Mouse (Mus musculus) lung, postnatal 0 days (tissue): ENCODE measurements around the gene Gm49321. TPM values are rescaled to one million over a fixed set of nuclear protein-coding genes. Genes with fewer than 3 reads are reported as not detected.
A peak's percentile ranks its signal among the peaks of the same experiment; 100 is the strongest.

Experiments
- ATAC-seq: fragments of 200-750 bp; cut with Nextera tagmentation; 2 replicates; pipeline ENCODE4 v1.8.0; 2017; ENCODE audit warnings: moderate library complexity
- DNase-seq: peaks from one replicate; pipeline ENCODE4 v3.0.0-alpha.2; 2016; ENCODE audit warnings: low spot score
- H3K27ac ChIP-seq: fragments of 300-500 bp; sonication (generic); 2 replicates; pipeline ENCODE4 v1.5.1; 2014; ENCODE audit warnings: antibody characterized with exemption, mild to moderate bottlenecking, low read length, mixed read lengths
- H3K27me3 ChIP-seq: fragments of 300-500 bp; sonication (generic); replicated peaks from 2 replicates; pipeline ENCODE4 v1.6.1; 2014; ENCODE audit warnings: low read length, mixed read lengths; ENCODE audit not compliant: insufficient read depth
- H3K36me3 ChIP-seq: fragments of 300-500 bp; sonication (generic); 2 replicates; pipeline ENCODE4 v1.6.1; 2014; ENCODE audit warnings: low read length, mixed read lengths; ENCODE audit not compliant: insufficient read depth
- H3K4me1 ChIP-seq: fragments of 300-500 bp; sonication (generic); 2 replicates; pipeline ENCODE4 v1.6.1; 2014; ENCODE audit warnings: antibody characterized with exemption, low read depth, low read length, mixed read lengths; ENCODE audit not compliant: insufficient read depth
- H3K4me2 ChIP-seq: fragments of 300-500 bp; sonication (generic); replicated peaks from 2 replicates; pipeline ENCODE4 v1.6.1; 2014; ENCODE audit warnings: low read depth, mild to moderate bottlenecking, low read length, moderate library complexity, mixed read lengths
- H3K4me3 ChIP-seq: fragments of 300-500 bp; sonication (generic); 2 replicates; pipeline ENCODE4 v1.5.1; 2014; ENCODE audit warnings: low read depth, low read length
- H3K9ac ChIP-seq: fragments of 300-500 bp; sonication (generic); replicated peaks from 2 replicates; pipeline ENCODE4 v1.6.1; 2014; ENCODE audit warnings: low read depth, mild to moderate bottlenecking
- H3K9me3 ChIP-seq: fragments of 300-500 bp; sonication (generic); 2 replicates; pipeline ENCODE4 v1.6.1; 2016; ENCODE audit warnings: low read length, mixed read lengths
- CTCF ChIP-seq: IDR thresholded peaks from 2 replicates; pipeline ENCODE4 v1.5.1; 2016; ENCODE audit warnings: antibody characterized with exemption, mild to moderate bottlenecking
- EP300 ChIP-seq: IDR thresholded peaks from 2 replicates; pipeline ENCODE4 v1.6.1; 2016; ENCODE audit warnings: antibody characterized with exemption, mild to moderate bottlenecking, control low read depth
- WGBS: fragments of 180-500 bp; shearing (Covaris S2); extraction: QIAGEN DNeasy Blood & Tissue Kit; methylation state at CpG from one replicate; pipeline ENCODE4 v1.1.7; 2014; 5-methylcytosine and 5-hydroxymethylcytosine counted together
- polyA plus RNA-seq: library from polyadenylated mRNA; unstranded; fragments of >200 nt; fragmentation: Nextera tagmentation; extraction: Ambion mirVana; gene quantifications from 2 replicates; pipeline ENCODE4 v1.2.1, GENCODE M21; 2015

Gm49321 gene
- polyA plus RNA-seq, 1 experiment from 2014 or later: 4.3 TPM

GRCm38 (mm10) chr12:73931274-73931673, 6.2 kb upstream of the Gm49321 start:
- Histone ChIP-seq H3K36me3 (peaks cover 26% of the 10 kb centered on the region), H3K4me3 (no peak overlapping the region), H3K9me3 (no peaks in the 10 kb centered on the region), H3K4me2 (no peak overlapping the region), H3K9ac (no peak overlapping the region), H3K27me3 (no peaks in the 10 kb centered on the region), H3K4me1 (no peaks in the 10 kb centered on the region), H3K27ac (no peak overlapping the region)
- WGBS: 50% methylated on average over 5 of the region's 5 CpGs
- DNase-seq: peak; percentile 36
- TF ChIP-seq CTCF (peak; percentile 56), EP300 (no peak)
- no peak for ATAC-seq

GRCm38 (mm10) chr12:73934528-73934927, 2.9 kb upstream of the Gm49321 start:
- WGBS: 65% methylated on average over 2 of the region's 2 CpGs
- H3K27me3 ChIP-seq: no peaks in the 10 kb centered on the region
- ATAC-seq (no peak), DNase-seq (peak; percentile 52)
- H3K9ac ChIP-seq: no peak overlapping the region
- no peaks in the 10 kb centered on the region for H3K9me3 ChIP-seq
- H3K4me2 ChIP-seq: no peak overlapping the region
- no peaks in the 10 kb centered on the region for H3K4me1 ChIP-seq
- no peak overlapping the region for H3K27ac ChIP-seq
- H3K4me3 ChIP-seq: no peak overlapping the region
- TF ChIP-seq EP300 (no peak), CTCF (no peak)
- peaks cover 23% of the 10 kb centered on the region for H3K36me3 ChIP-seq

GRCm38 (mm10) chr12:73939542-73939941, 2.1 kb downstream of the Gm49321 start:
- Histone ChIP-seq H3K4me1 (no peaks in the 10 kb centered on the region), H3K9me3 (no peaks in the 10 kb centered on the region), H3K27ac (no peak overlapping the region), H3K27me3 (no peaks in the 10 kb centered on the region), H3K36me3 (peaks cover 38% of the 10 kb centered on the region), H3K9ac (no peak overlapping the region), H3K4me3 (no peak overlapping the region), H3K4me2 (no peak overlapping the region)
- DNase-seq: no peak
- TF ChIP-seq EP300 (no peak), CTCF (no peak)
- no peak for ATAC-seq
- WGBS: 86% methylated on average over 6 of the region's 6 CpGs

DNA sequence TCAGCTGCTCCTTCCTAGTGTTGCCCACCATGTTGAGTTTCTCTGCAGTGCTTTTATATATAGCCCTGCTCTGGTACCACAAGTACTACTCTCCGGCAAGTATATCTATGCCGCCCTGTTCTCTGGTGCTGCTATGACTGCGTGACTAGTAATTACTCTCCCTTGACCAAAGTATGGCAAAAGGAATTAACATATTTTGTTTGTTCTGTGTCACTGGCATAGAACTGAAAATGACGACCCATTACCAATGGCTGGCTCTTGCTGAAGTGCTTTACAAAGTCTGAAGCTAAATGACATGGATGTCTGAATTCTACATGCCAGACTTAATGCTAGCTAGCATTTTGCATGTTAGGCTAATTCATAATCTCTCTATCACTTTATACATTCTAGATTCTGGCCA, 11.0 kb downstream of the Gm49321 start:
- WGBS: 91% methylated on average over 4 of the region's 4 CpGs
- Histone ChIP-seq H3K4me1 (peaks cover 2% of the 10 kb centered on the region; the same call in 1 of the 2 replicates), H3K27ac (no peak overlapping the region), H3K9me3 (no peaks in the 10 kb centered on the region), H3K27me3 (no peaks in the 10 kb centered on the region), H3K4me2 (no peak overlapping the region), H3K4me3 (no peak overlapping the region), H3K9ac (no peak overlapping the region), H3K36me3 (peaks cover 12% of the 10 kb centered on the region)
- DNase-seq (no peak), ATAC-seq (no peak)
- TF ChIP-seq EP300: no peak

GRCm38 (mm10) chr12:73949318-73950058, 12.0 kb downstream of the Gm49321 start:
- WGBS: 8% methylated on average over 46 of the region's 46 CpGs
- Histone ChIP-seq H3K27me3 (no peaks in the 10 kb centered on the region), H3K4me3 (peak overlapping the region; percentile 32), H3K9me3 (no peaks in the 10 kb centered on the region), H3K36me3 (peaks cover 3% of the 10 kb centered on the region; the same call in 1 of the 2 replicates), H3K4me1 (peaks cover 2% of the 10 kb centered on the region; the same call in 1 of the 2 replicates), H3K4me2 (peak overlapping the region; percentile 75), H3K9ac (peak overlapping the region; percentile 29; the same call in 1 of the 2 replicates), H3K27ac (no peak overlapping the region)
- DNase-seq (peak; percentile 39), ATAC-seq (peak; percentile 83)
- TF ChIP-seq EP300 (no peak), CTCF (no peak)

GRCm38 (mm10) chr12:73952879-73953278, 15.4 kb downstream of the Gm49321 start:
- no peaks in the 10 kb centered on the region for H3K9me3 ChIP-seq
- WGBS: 10% methylated on average over 15 of the region's 15 CpGs
- DNase-seq: peak; percentile 43
- H3K4me3 ChIP-seq: peak overlapping the region; percentile 16; the same call in 1 of the 2 replicates
- H3K4me1 ChIP-seq: peaks cover 2% of the 10 kb centered on the region; the same call in 1 of the 2 replicates
- no peaks in the 10 kb centered on the region for H3K36me3 ChIP-seq
- peak overlapping the region; percentile 54 for H3K4me2 ChIP-seq
- no peaks in the 10 kb centered on the region for H3K27me3 ChIP-seq
- no peak for TF ChIP-seq CTCF
- TF ChIP-seq EP300: no peak
- 0 out of 2 replicates have a peak overlapping the region, but pooled peaks have one; percentile 23 for H3K9ac ChIP-seq
- peak; percentile 47; the same call in 1 of the 2 replicates for ATAC-seq
- H3K27ac ChIP-seq: no peak overlapping the region
